Mouse (Mus musculus) erythroblast, adult 5-6 weeks (primary cell): ENCODE measurements around the gene Patj. TPM values are rescaled to one million over a fixed set of nuclear protein-coding genes. Genes with fewer than 3 reads are reported as not detected.
"Not testable (repeated sequence)": the region's sequence is repeated elsewhere in the genome, so short reads cannot be mapped to it uniquely, and the experiment has no call there.

Experiments
- ATAC-seq: replicated peaks from 2 replicates; pipeline ENCODE4 v1.8.0; 2016; ENCODE audit warnings: moderate number of reproducible peaks, mild to moderate bottlenecking, moderate TSS enrichment, inconsistent platforms; ENCODE audit not compliant: poor library complexity, low FRiP score, severe bottlenecking
- total RNA-seq, 2 experiments: library from RNA; stranded (forward) in 1 of 2; stranded (reverse) in 1 of 2; fragments of 150-400 nt in 1 of 2; fragments of 200-764, 138-1000 nt in 1 of 2; gene quantifications; 2 replicates each; pipeline versions ENCODE4 v1.2.3 to v1.2.4; 2015 to 2017; ENCODE audit warnings: low replicate concordance in 2 of 2

Gene Patj
- total RNA-seq, 2 experiments from 2014 or later = 0.34 TPM; not detected in 1

- ATAC-seq = not testable (repeated sequence)
Measured at GRCm38 (mm10) chr4:98629217-98629616, 233.6 kb downstream of the Patj start.

GRCm38 (mm10) chr4:98635140-98635837 lies 239.7 kb downstream of the Patj start:
- ATAC-seq = no peak

GRCm38 (mm10) chr4:98638731-98639130 lies 243.1 kb downstream of the Patj start:
- no peak for ATAC-seq

- no peak for ATAC-seq
Measured at GRCm38 (mm10) chr4:98653650-98654049, 258.1 kb downstream of the Patj start.

- no peak for ATAC-seq
Measured at GRCm38 (mm10) chr4:98654419-98654821, 258.8 kb downstream of the Patj start.

- ATAC-seq = no peak
Measured at GRCm38 (mm10) chr4:98656759-98657158, 261.2 kb downstream of the Patj start.

GRCm38 (mm10) chr4:98659032-98659431 lies 263.4 kb downstream of the Patj start:
- ATAC-seq = no peak

- no peak for ATAC-seq
Measured at GRCm38 (mm10) chr4:98660534-98660933, 264.9 kb downstream of the Patj start.

GRCm38 (mm10) chr4:98665884-98666283 lies 270.3 kb downstream of the Patj start:
- ATAC-seq = no peak

GRCm38 (mm10) chr4:98666451-98666850 lies 270.9 kb downstream of the Patj start:
- no peak for ATAC-seq

GRCm38 (mm10) chr4:98667009-98667408 lies 271.4 kb downstream of the Patj start:
- no peak for ATAC-seq

GRCm38 (mm10) chr4:98677506-98677905 lies 281.9 kb downstream of the Patj start:
- ATAC-seq = no peak

GRCm38 (mm10) chr4:98686678-98687267 lies 291.2 kb downstream of the Patj start:
- ATAC-seq = no peak

GRCm38 (mm10) chr4:98688116-98688515 lies 292.5 kb downstream of the Patj start:
- ATAC-seq = no peak

GRCm38 (mm10) chr4:98688520-98688919 lies 292.9 kb downstream of the Patj start:
- no peak for ATAC-seq

- ATAC-seq = no peak
Measured at GRCm38 (mm10) chr4:98689988-98690387, 294.4 kb downstream of the Patj start.

- no peak for ATAC-seq
Measured at GRCm38 (mm10) chr4:98693465-98694185, 298.0 kb downstream of the Patj start.

- no peak for ATAC-seq
Measured at GRCm38 (mm10) chr4:98697932-98698331, 302.3 kb downstream of the Patj start.

- no peak for ATAC-seq
Measured at GRCm38 (mm10) chr4:98698921-98699320, 303.3 kb downstream of the Patj start.

GRCm38 (mm10) chr4:98700156-98700555 lies 304.6 kb downstream of the Patj start:
- no peak for ATAC-seq
